Mouse (Mus musculus) heart, adult 2 months (tissue): ENCODE measurements around the gene Gstt1. TPM values are rescaled to one million over a fixed set of nuclear protein-coding genes. Genes with fewer than 3 reads are reported as not detected.

ENCODE experiments used
- DNase-seq, 2 experiments: peaks; one replicate each; pipeline ENCODE4 v3.0.0; 2021
- H3K27ac ChIP-seq: fragments of 200-600 bp; 2 replicates; pipeline ENCODE4 v1.8.1; 2022
- H3K27me3 ChIP-seq: fragments of 200-500 bp; 2 replicates; pipeline ENCODE4 v1.6.1; 2012; ENCODE audit warnings: mild to moderate bottlenecking, low read length, inconsistent platforms, mixed read lengths; ENCODE audit not compliant: control insufficient read depth, insufficient read depth
- H3K36me3 ChIP-seq: fragments of 200-500 bp; 2 replicates; pipeline ENCODE4 v1.6.1; 2012; ENCODE audit warnings: low read length, inconsistent platforms; ENCODE audit not compliant: control insufficient read depth, insufficient read depth
- H3K4me1 ChIP-seq: fragments of 200-500 bp; 2 replicates; pipeline ENCODE4 v1.6.1; 2011; ENCODE audit warnings: low read length; ENCODE audit not compliant: control insufficient read depth, insufficient read depth
- H3K4me3 ChIP-seq: fragments of 200-600 bp; 2 replicates; pipeline ENCODE4 v1.8.1; 2022
- H3K79me2 ChIP-seq: fragments of 200-500 bp; replicated peaks from 2 replicates; pipeline ENCODE4 v1.6.1; 2012; ENCODE audit warnings: mild to moderate bottlenecking, inconsistent platforms, low read length, moderate library complexity, mixed read lengths; ENCODE audit not compliant: control insufficient read depth, insufficient read depth
- H3K9ac ChIP-seq: fragments of 200-500 bp; 2 replicates; pipeline ENCODE4 v1.6.1; 2012; ENCODE audit warnings: low read depth, mild to moderate bottlenecking, control low read depth, inconsistent platforms, low read length, mixed read lengths
- CTCF ChIP-seq: fragments of 200-600 bp; IDR thresholded peaks from 2 replicates; pipeline ENCODE4 v1.8.1; 2022; ENCODE audit warnings: antibody characterized with exemption, mild to moderate bottlenecking, moderate library complexity
- EP300 ChIP-seq: fragments of 200-500 bp; IDR thresholded peaks from 2 replicates; pipeline ENCODE4 v1.6.1; 2011; ENCODE audit warnings: low read depth, low read length, control low read depth; ENCODE audit not compliant: insufficient read depth
- POLR2A ChIP-seq: fragments of 200-500 bp; IDR thresholded peaks from 2 replicates; pipeline ENCODE4 v1.6.1; 2011; ENCODE audit warnings: mild to moderate bottlenecking, low read depth, low read length, control low read depth; ENCODE audit not compliant: insufficient read depth
- WGBS: fragments of 180-500 bp; shearing (Covaris S2); methylation state at CpG from one replicate; pipeline ENCODE4 v1.1.7; 2018; 5-methylcytosine and 5-hydroxymethylcytosine counted together
- intact Hi-C: fragments of 180-260 bp; cut with DNase I; formaldehyde crosslinking; loops from one replicate; pipeline ENCODE4 v1.15.1; 2025
- polyA plus RNA-seq: library from polyadenylated mRNA; depleted of rRNA; stranded (reverse); fragments of >200 nt; gene quantifications from 2 replicates; pipeline ENCODE4 v1.2.3, GENCODE M21; 2012
- total RNA-seq, 2 experiments: library from RNA; stranded (reverse); gene quantifications; 2 replicates each; pipeline ENCODE4 v1.2.3; 2021

The Gstt1 gene
- total and polyA plus RNA-seq, 3 experiments: 15.8 to 52.1 (median 16.8) TPM

DNA sequence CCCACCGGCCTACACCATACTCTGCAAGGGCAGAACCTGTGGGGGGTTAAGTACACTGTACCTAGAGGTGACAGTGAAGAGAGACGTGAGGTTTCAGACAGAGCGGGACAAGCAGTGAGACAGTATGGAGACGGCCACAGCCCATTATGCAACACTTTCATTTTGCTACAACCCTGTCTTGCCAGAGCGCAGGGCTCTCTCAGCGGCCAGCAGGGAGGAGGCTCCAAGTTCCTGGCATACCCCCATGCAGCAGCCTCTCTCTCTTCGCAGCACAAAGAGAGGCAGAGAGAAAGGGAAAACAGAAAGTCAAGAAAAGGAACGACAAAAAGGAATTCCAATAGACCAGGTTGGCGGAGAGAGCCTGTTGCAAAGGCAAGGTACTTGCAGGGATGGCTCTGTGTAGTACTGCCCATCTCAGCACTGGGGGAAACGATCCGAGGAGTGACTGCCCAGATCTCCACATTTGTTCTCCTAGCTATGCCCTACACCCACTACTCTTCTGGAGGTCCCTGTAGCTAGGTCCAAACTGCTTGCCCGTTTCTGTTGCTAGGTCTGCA is 687 bp downstream of the Gstt1 start:
- peak; percentile 73 to 78 for DNase-seq
- WGBS: 0% methylated on average over 12 of the region's 12 CpGs

GRCm38 (mm10) chr10:75796731-75797516 is 1.5 kb downstream of the Gstt1 start:
- H3K79me2 ChIP-seq: no peaks in the 10 kb centered on the region
- TF ChIP-seq POLR2A (no peak), CTCF (no peak), EP300 (no peak)
- WGBS: 48% methylated on average over 11 of the region's 11 CpGs
- no peak for DNase-seq
- H3K27me3 ChIP-seq: no peaks in the 10 kb centered on the region
- intact Hi-C loops: loop anchor here (2.0 kb wide), 1 partner anchor 36 kb away; no protein-coding TSS in a partner anchor
- peak overlapping the region; percentile 2; the same call in 1 of the 2 replicates for H3K27ac ChIP-seq
- H3K4me3 ChIP-seq: peak overlapping the region; percentile 58
- 0 out of 2 replicates have a peak overlapping the region, but pooled peaks have one; percentile 13 for H3K9ac ChIP-seq
- no peaks in the 10 kb centered on the region for H3K36me3 ChIP-seq
- 0 out of 2 replicates have a peak, but pooled peaks cover 1% of the 10 kb centered on the region for H3K4me1 ChIP-seq

More for the DNA sequence above, 687 bp downstream of the Gstt1 start:
- Histone ChIP-seq H3K4me3 (peak overlapping the region; percentile 58), H3K9ac (peak overlapping the region; percentile 64), H3K27me3 (no peaks in the 10 kb centered on the region), H3K79me2 (no peaks in the 10 kb centered on the region), H3K27ac (peak overlapping the region; percentile 69), H3K36me3 (no peaks in the 10 kb centered on the region), H3K4me1 (0 out of 2 replicates have a peak, but pooled peaks cover 1% of the 10 kb centered on the region)
- intact Hi-C loops: loop anchor here (2.0 kb wide), 2 partner anchors 25 to 35 kb away; partner anchors contain the start of gene Ddt
- TF ChIP-seq EP300 (no peak), POLR2A (peak; percentile 50), CTCF (0 out of 2 replicates have a peak, but pooled peaks have one; percentile 12)

DNA sequence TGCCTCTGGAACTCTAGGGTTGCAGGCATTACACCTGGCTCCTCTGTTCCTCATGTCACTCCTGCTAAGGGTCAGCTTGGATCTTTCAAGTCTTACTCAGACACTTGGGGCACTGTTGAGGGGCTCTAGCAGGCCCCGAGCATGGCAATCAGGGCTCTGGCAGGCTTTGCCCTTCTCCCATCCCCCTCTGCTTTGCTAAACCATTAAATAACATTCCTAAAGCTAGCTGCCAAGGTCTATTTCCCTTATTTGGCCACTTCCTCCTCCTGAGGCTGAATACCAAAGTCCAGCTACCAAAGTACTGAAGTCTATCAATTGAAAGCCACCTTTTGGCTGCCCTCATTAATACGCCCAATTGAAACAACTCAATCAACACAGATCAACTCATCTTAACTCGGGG is 3.5 kb downstream of the Gstt1 start:
- Histone ChIP-seq H3K79me2 (no peaks in the 10 kb centered on the region), H3K36me3 (no peaks in the 10 kb centered on the region), H3K27ac (no peak overlapping the region), H3K27me3 (no peaks in the 10 kb centered on the region), H3K4me1 (0 out of 2 replicates have a peak, but pooled peaks cover 1% of the 10 kb centered on the region), H3K9ac (no peak overlapping the region), H3K4me3 (no peak overlapping the region)
- intact Hi-C loops: no loop called here
- TF ChIP-seq CTCF (no peak), EP300 (no peak), POLR2A (no peak)
- WGBS: 41% methylated on average over 3 of the region's 3 CpGs
- no peak for DNase-seq

GRCm38 (mm10) chr10:75790773-75791172 is 7.6 kb downstream of the Gstt1 start:
- no peak for TF ChIP-seq POLR2A
- peak; percentile 29; the same call in 1 of the 2 replicates for TF ChIP-seq CTCF
- Histone ChIP-seq H3K9ac (no peak overlapping the region), H3K4me1 (no peaks in the 10 kb centered on the region), H3K79me2 (no peaks in the 10 kb centered on the region), H3K4me3 (no peak overlapping the region), H3K27ac (no peak overlapping the region), H3K36me3 (no peaks in the 10 kb centered on the region), H3K27me3 (no peaks in the 10 kb centered on the region)
- 22% methylated on average over 7 of the region's 7 CpGs for WGBS
- intact Hi-C loops: no loop called here
- no peak for DNase-seq

- no peaks in the 10 kb centered on the region for H3K36me3 ChIP-seq
- H3K4me1 ChIP-seq: no peaks in the 10 kb centered on the region
- no peak for DNase-seq
- no peaks in the 10 kb centered on the region for H3K79me2 ChIP-seq
- no peak overlapping the region for H3K27ac ChIP-seq
- H3K4me3 ChIP-seq: no peak overlapping the region
- TF ChIP-seq CTCF: no peak
- TF ChIP-seq EP300: no peak
- no peak for TF ChIP-seq POLR2A
- H3K9ac ChIP-seq: no peak overlapping the region
- WGBS: 91% methylated on average over 5 of the region's 5 CpGs
- intact Hi-C loops: no loop called here
- H3K27me3 ChIP-seq: no peaks in the 10 kb centered on the region
Observed at GRCm38 (mm10) chr10:75789841-75790240, 8.5 kb downstream of the Gstt1 start.
